Mouse (Mus musculus): Measurements from ENCODE around the gene Rps28. TPM values are rescaled to one million over a fixed set of nuclear protein-coding genes. Genes with fewer than 3 reads are reported as not detected.

The Rps28 gene
- polyA plus RNA-seq, 1 experiment from 2014 or later: 570 TPM

GRCm38 (mm10) chr17:33771617-33772016 lies 52.7 kb downstream of the Rps28 start:
- no peak overlapping the region for H3K4me3 ChIP-seq
- ATAC-seq (ENCODE audit: extremely low read depth, insufficient number of reproducible peaks, low FRiP score, low TSS enrichment): no peak
- no peak overlapping the region for H3K9ac ChIP-seq

More at GRCm38 (mm10) chr17:33771617-33772016, 52.7 kb downstream of the Rps28 start:
- WGBS: 80% methylated on average over 4 of the region's 4 CpGs
- H3K9me3 ChIP-seq: no peaks in the 10 kb centered on the region
- no peak overlapping the region for H3K4me2 ChIP-seq
- H3K27ac ChIP-seq (replicated peaks): no peak overlapping the region
- H3K27me3 ChIP-seq (replicated peaks): no peaks in the 10 kb centered on the region
- no peaks in the 10 kb centered on the region for H3K4me1 ChIP-seq
- peaks cover 19% of the 10 kb centered on the region for H3K36me3 ChIP-seq

Other genes starting within 250 kb of the Rps28 start
- gene Zfp414, start 195.5 kb downstream of the Rps28 start, polyA plus RNA-seq (2015; fragmentation: Nextera tagmentation; extraction: Ambion mirVana): 30.7 and 32.1 TPM in 2 replicates
- 0.56 and 0.64 TPM in 2 replicates for gene Pram1, start 186.5 kb downstream of the Rps28 start, polyA plus RNA-seq (2015; fragmentation: Nextera tagmentation; extraction: Ambion mirVana)
- 190 and 194 TPM in 2 replicates for gene Hnrnpm, start 137.7 kb downstream of the Rps28 start, polyA plus RNA-seq (2015; fragmentation: Nextera tagmentation; extraction: Ambion mirVana)
- gene March2, start 105.9 kb downstream of the Rps28 start, polyA plus RNA-seq (2015; fragmentation: Nextera tagmentation; extraction: Ambion mirVana): 77.3 and 83.7 TPM in 2 replicates
- 318 and 325 TPM in 2 replicates for gene Rab11b, start 64.0 kb downstream of the Rps28 start, polyA plus RNA-seq (2015; fragmentation: Nextera tagmentation; extraction: Ambion mirVana)
- 17.0 and 17.8 TPM in 2 replicates for gene Angptl4, start 42.7 kb downstream of the Rps28 start, polyA plus RNA-seq (2015; fragmentation: Nextera tagmentation; extraction: Ambion mirVana)
- gene Kank3, start 14.0 kb downstream of the Rps28 start, polyA plus RNA-seq (2015; fragmentation: Nextera tagmentation; extraction: Ambion mirVana): 40.0 and 47.0 TPM in 2 replicates
- gene Ndufa7, start within 50 bp of the Rps28 start, polyA plus RNA-seq (2015; fragmentation: Nextera tagmentation; extraction: Ambion mirVana): 527 and 576 TPM in 2 replicates
- 48.1 and 50.0 TPM in 2 replicates for gene Cd320, start 18.5 kb upstream of the Rps28 start, polyA plus RNA-seq (2015; fragmentation: Nextera tagmentation; extraction: Ambion mirVana)
- not detected in 2 replicates for gene Gm7029, start 49.3 kb upstream of the Rps28 start, polyA plus RNA-seq (2015; fragmentation: Nextera tagmentation; extraction: Ambion mirVana)
- gene Kifc1, start 66.1 kb upstream of the Rps28 start, polyA plus RNA-seq (2015; fragmentation: Nextera tagmentation; extraction: Ambion mirVana): 5.3 and 5.4 TPM in 2 replicates
- 0.19 TPM in 1 of 2 replicates, not detected in the other for gene Platr17, start 80.6 kb upstream of the Rps28 start, polyA plus RNA-seq (2015; fragmentation: Nextera tagmentation; extraction: Ambion mirVana)
- gene Daxx, start 84.9 kb upstream of the Rps28 start, polyA plus RNA-seq (2015; fragmentation: Nextera tagmentation; extraction: Ambion mirVana): 31.7 and 35.3 TPM in 2 replicates
- gene Tapbp, start 91.3 kb upstream of the Rps28 start, polyA plus RNA-seq (2015; fragmentation: Nextera tagmentation; extraction: Ambion mirVana): 34.2 and 36.8 TPM in 2 replicates
- 12.8 and 12.9 TPM in 2 replicates for gene Zbtb22, start 91.3 kb upstream of the Rps28 start, polyA plus RNA-seq (2015; fragmentation: Nextera tagmentation; extraction: Ambion mirVana)
- 32.6 and 37.6 TPM in 2 replicates for gene Rgl2, start 105.0 kb upstream of the Rps28 start, polyA plus RNA-seq (2015; fragmentation: Nextera tagmentation; extraction: Ambion mirVana)
- 113 and 125 TPM in 2 replicates for gene Pfdn6, start 115.8 kb upstream of the Rps28 start, polyA plus RNA-seq (2015; fragmentation: Nextera tagmentation; extraction: Ambion mirVana)
- 20.5 and 20.6 TPM in 2 replicates for gene Wdr46, start 116.1 kb upstream of the Rps28 start, polyA plus RNA-seq (2015; fragmentation: Nextera tagmentation; extraction: Ambion mirVana)
- 4.5 and 7.0 TPM in 2 replicates for gene B3galt4, start 126.9 kb upstream of the Rps28 start, polyA plus RNA-seq (2015; fragmentation: Nextera tagmentation; extraction: Ambion mirVana)
- 36.0 and 39.6 TPM in 2 replicates for gene Vps52, start 131.2 kb upstream of the Rps28 start, polyA plus RNA-seq (2015; fragmentation: Nextera tagmentation; extraction: Ambion mirVana)
- 923 and 1,093 TPM in 2 replicates for gene Rps18, start 131.4 kb upstream of the Rps28 start, polyA plus RNA-seq (2015; fragmentation: Nextera tagmentation; extraction: Ambion mirVana)
- 23.4 and 32.0 TPM in 2 replicates for gene H2-K1, start 175.8 kb upstream of the Rps28 start, polyA plus RNA-seq (2015; fragmentation: Nextera tagmentation; extraction: Ambion mirVana)
- 10.4 and 14.9 TPM in 2 replicates for gene Ring1, start 200.1 kb upstream of the Rps28 start, polyA plus RNA-seq (2015; fragmentation: Nextera tagmentation; extraction: Ambion mirVana)
- gene H2-Ke6, start 203.5 kb upstream of the Rps28 start, polyA plus RNA-seq (2015; fragmentation: Nextera tagmentation; extraction: Ambion mirVana): 37.7 and 45.6 TPM in 2 replicates
- gene Slc39a7, start 207.1 kb upstream of the Rps28 start, polyA plus RNA-seq (2015; fragmentation: Nextera tagmentation; extraction: Ambion mirVana): 128 and 130 TPM in 2 replicates
- gene Rxrb, start 207.2 kb upstream of the Rps28 start, polyA plus RNA-seq (2015; fragmentation: Nextera tagmentation; extraction: Ambion mirVana): 28.5 and 32.4 TPM in 2 replicates
- gene Col11a2, start 214.9 kb upstream of the Rps28 start, polyA plus RNA-seq (2015; fragmentation: Nextera tagmentation; extraction: Ambion mirVana): 0.34 and 0.64 TPM in 2 replicates

Data from heart, embryonic 13.5 days (tissue).